Mouse (Mus musculus) T-helper 17 cell (primary cell): ENCODE measurements around the gene Rbak.
"Not testable (repeated sequence)": the region's sequence is repeated elsewhere in the genome, so short reads cannot be mapped to it uniquely, and the experiment has no call there.

Source experiments
- in situ Hi-C, 2 experiments: fragments of 300-600 bp; cut with MboI, MseI; formaldehyde crosslinking; loops; 1 replicate in 1 of 2; 2 replicates in 1 of 2; pipeline ENCODE4 v1.15.1; 2025; ENCODE audit warnings: high pct_unique_total_duplicates in 2 of 2

The Rbak gene

GRCm38 (mm10) chr5:143180255-143181076, at the start of gene Rbak, which contains the start of gene Spdye4b:
TSS of gene Rbak (minus strand) at chr5:143180775.
TSS of gene Spdye4b (plus strand) at chr5:143181017.
- in situ Hi-C loops = loop anchor here (5.0 kb wide), 2 partner anchors 52 to 117 kb away; no protein-coding TSS in a partner anchor

- in situ Hi-C loops = loop anchor here in 1 of 2 experiments (10.0 kb wide), 1 partner anchor 1412 kb away; no protein-coding TSS in a partner anchor
Measured at GRCm38 (mm10) chr5:143226790-143227189, 46.2 kb upstream of the Rbak start, which contains the start of gene Spdye4a. TSS of gene Spdye4a (minus strand) at chr5:143226890.

- in situ Hi-C loops = loop anchor here in 1 of 2 experiments (10.0 kb wide), 1 partner anchor 1407 kb away; no protein-coding TSS in a partner anchor
Measured at GRCm38 (mm10) chr5:143222287-143222686, 41.7 kb upstream of the Rbak start.

GRCm38 (mm10) chr5:143220996-143221395, 40.4 kb upstream of the Rbak start:
- in situ Hi-C loops = loop anchor here in 1 of 2 experiments (10.0 kb wide), 1 partner anchor 1406 kb away; no protein-coding TSS in a partner anchor

DNA sequence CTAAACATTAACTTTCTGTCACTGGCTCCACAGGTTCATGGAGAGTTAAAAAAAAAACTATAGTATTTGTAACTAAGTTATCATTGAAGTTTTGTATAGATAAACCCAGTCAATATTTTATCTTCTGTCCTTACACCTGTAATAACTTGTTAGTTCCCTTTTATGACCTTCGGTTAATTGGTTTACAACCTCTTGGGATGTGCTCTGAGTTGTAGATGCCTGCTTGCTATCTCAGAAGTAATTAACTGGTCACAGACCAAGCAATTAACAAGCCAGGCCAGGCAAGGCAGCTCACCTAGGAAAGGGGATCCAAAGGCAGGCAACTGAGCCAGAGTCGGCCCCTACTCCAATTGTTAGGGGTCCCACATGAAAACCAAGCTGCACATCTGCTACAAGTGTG, 33.3 kb upstream of the Rbak start:
- in situ Hi-C loops = no loop called here

- in situ Hi-C loops = no loop called here
Measured at GRCm38 (mm10) chr5:143205015-143205414, 24.4 kb upstream of the Rbak start.

DNA sequence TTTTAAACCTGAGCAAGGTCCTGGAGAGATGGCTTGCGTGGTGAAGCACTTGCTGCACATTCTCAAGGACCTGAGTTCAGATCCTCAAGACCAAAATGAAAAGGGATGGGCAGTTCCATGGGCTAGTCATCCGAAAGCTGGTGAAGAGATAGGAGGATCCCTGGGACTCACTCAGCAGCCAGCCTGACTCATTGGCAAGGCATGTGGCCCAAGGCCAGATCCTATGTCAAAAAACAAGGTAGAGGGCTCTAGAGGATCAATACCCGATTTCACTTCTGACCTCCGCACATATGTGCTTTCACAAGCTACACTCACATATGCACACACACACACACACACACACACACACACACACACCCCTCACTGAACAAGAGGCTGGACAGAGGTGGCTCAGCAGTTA, 15.9 kb upstream of the Rbak start:
- in situ Hi-C loops = no loop called here

GRCm38 (mm10) chr5:143195166-143195565, 14.6 kb upstream of the Rbak start:
- in situ Hi-C loops = no loop called here

GRCm38 (mm10) chr5:143194747-143195146, 14.2 kb upstream of the Rbak start:
- in situ Hi-C loops = not testable (repeated sequence)

DNA sequence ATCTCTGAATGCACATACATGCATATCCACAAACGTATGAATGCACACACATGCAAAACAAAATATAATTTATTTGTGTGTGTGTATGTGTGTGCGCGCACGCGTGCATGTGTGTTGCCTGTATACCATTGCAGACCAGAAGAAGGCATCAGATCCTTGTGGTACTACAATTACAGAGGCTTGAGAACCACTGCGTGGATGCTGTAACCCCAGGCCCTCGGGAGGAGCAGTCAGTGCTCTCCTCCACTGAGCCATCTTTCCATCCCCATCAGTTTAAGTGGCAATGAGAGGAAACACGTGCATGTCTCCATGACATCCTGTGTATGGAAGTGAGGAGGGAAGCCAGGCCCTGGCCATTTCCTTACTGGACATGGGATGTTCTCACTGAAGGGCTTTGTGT, 12.2 kb upstream of the Rbak start:
- in situ Hi-C loops = no loop called here

GRCm38 (mm10) chr5:143188014-143188413, 7.4 kb upstream of the Rbak start:
- in situ Hi-C loops = not testable (repeated sequence)

- in situ Hi-C loops = no loop called here
Measured at GRCm38 (mm10) chr5:143179179-143179578, 1.4 kb downstream of the Rbak start.

DNA sequence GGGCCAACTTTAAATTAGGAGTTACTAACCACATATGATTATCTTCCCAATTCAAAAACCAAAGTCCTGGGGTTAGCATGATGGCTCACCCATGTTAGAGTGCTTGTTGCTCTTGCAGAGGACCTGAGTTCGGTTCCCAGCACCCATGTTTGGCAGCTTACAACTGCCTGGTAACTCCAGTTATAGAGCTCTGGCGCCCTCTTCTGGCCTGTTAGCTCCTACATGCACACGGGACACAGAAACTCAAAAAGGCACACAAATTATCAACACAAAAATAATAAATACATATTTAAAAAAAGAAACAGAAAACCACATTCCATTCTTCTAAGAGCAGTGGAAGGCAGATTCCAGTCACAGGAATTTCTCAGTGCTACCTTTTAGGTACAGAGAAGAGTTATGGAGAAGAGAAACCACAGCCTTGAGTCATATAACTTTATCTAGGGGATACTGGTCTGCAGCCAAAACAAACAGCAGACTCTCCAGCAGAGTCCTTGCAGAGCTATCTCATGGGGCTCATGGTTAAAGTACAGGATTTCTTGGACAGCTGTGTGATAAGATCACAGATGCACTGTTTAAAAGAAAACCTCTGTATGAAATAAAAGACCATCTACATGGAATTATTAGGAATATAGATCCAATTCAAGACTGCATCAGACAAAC, 2.9 kb downstream of the Rbak start:
- in situ Hi-C loops = no loop called here

- in situ Hi-C loops = no loop called here
Measured at GRCm38 (mm10) chr5:143175970-143176369, 4.6 kb downstream of the Rbak start.

- in situ Hi-C loops = no loop called here
Measured at GRCm38 (mm10) chr5:143165508-143166070, 15.0 kb downstream of the Rbak start.

- in situ Hi-C loops = no loop called here
Measured at GRCm38 (mm10) chr5:143155534-143155933, 25.0 kb downstream of the Rbak start.

GRCm38 (mm10) chr5:143153756-143154155, 26.8 kb downstream of the Rbak start:
- in situ Hi-C loops = no loop called here

DNA sequence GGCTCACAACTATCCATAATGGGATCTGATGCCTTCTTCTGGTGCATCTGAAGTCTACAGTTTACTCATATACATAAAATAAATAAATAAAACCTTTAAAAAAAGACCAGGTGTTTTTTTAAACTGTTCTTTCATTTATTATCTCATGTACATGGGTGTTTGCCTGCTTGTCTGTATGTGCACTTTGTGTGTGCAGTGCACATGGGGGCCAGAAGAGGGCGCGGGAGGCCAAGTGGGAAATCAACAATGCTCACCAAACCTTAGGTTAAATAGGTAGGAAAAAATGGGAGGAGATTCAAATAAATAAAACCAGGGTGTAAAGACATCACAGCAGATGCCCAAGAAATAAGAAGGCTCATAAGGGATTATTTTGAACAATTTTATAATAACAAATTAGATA, 30.5 kb downstream of the Rbak start:
- in situ Hi-C loops = no loop called here

GRCm38 (mm10) chr5:143149536-143149935, 31.0 kb downstream of the Rbak start:
- in situ Hi-C loops = loop anchor here in 1 of 2 experiments (10.0 kb wide), 1 partner anchor 1805 kb away; no protein-coding TSS in a partner anchor

GRCm38 (mm10) chr5:143148661-143149060, 31.9 kb downstream of the Rbak start:
- in situ Hi-C loops = loop anchor here in 1 of 2 experiments (10.0 kb wide), 1 partner anchor 1804 kb away; no protein-coding TSS in a partner anchor

GRCm38 (mm10) chr5:143147481-143147880, 33.1 kb downstream of the Rbak start, which contains the start of gene Olfr718-ps1:
TSS of gene Olfr718-ps1 (minus strand) at chr5:143147581.
- in situ Hi-C loops = loop anchor here in 1 of 2 experiments (10.0 kb wide), 1 partner anchor 1803 kb away; no protein-coding TSS in a partner anchor

DNA sequence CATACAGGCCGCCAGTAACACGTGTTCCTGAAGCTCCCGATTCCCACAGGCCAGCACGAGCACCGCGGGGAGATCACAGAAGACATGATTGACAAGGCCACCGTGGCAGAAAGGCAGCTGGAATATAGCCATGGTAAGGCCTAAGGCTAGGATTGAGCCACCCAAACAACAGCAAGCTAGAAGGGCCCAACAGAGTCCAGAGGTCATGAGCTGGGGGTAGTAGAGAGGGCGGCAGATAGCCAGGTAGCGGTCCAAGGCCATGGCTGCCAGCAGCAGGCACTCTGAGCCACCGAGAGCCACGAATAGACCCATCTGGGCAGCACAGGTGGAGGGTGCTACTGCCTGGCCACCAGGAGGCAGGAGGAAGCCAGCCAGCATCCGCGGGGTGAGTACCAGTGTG, 43.0 kb downstream of the Rbak start:
- in situ Hi-C loops = no loop called here
